In the genomic region with DNA sequence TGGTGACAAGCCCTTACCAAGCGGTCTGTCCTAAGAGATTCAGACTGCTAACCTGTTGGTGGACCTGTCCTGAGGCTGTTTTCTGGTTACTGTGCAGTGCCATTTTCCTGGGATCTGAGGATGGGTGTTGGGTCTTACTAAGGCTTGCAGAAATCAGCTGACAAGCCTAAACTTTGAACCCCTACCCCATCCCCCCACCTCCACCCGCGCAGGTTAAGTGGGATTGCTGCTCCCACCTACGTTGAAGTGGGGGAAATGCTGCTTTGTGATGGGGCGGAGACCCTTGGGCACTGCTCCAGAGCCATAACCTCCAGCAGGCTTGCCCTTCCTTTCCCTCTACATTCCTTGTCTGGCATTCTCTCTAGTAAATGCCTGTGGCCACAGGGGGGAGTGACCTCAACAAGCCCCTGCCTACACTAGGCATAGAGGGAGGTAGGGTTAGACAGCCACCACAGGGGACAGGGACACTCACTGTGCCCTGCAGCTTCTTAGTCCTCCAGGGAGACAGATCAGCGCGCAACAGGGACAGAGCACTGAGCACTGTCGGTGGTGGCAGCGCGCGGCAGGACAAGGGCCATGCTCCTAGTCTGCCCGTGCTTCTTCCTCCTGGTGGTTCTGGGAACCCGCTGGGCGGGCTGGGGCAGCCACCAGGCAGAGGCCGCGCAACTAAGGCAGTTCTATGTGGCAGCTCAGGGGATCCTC, we compare ENCODE assay signal across 8 mouse cellular contexts. TPM values are rescaled to one million over a fixed set of nuclear protein-coding genes. Genes with fewer than 3 reads are reported as not detected.
DNase-seq lines count a peak whose midpoint lies in the region; ATAC-seq and TF ChIP-seq lines count a peak whose summit lies in the region.

Gene F5 (plus strand): TSS at position 452 of the 702 bp plus-strand sequence.

- 0 out of 2 replicates have a peak, but pooled peaks cover 5% of the 10 kb centered on the region for H3K4me1 ChIP-seq in midbrain, embryonic 13.5 days (replicated peaks)
- H3K4me1 ChIP-seq in midbrain, postnatal 0 days (ENCODE audit: insufficient read depth, low read length) = no peaks in the 10 kb centered on the region
- peaks cover 3% of the 10 kb centered on the region; the same call in 1 of the 2 replicates for H3K4me1 ChIP-seq in hindbrain, embryonic 12.5 days
- H3K4me1 ChIP-seq in stomach, embryonic 16.5 days (ENCODE audit: control insufficient read depth, insufficient read depth, low read length) = no peaks in the 10 kb centered on the region

- no peak within 1 kb of the TSS for H3K4me3 ChIP-seq in midbrain, embryonic 13.5 days (replicated peaks)
- no peak within 1 kb of the TSS for H3K4me3 ChIP-seq in midbrain, postnatal 0 days (ENCODE audit: low read depth, low read length)
- no peak within 1 kb of the TSS for H3K4me3 ChIP-seq in hindbrain, embryonic 12.5 days
- H3K4me3 ChIP-seq in stomach, embryonic 16.5 days (replicated peaks; ENCODE audit: low read length) = no peak within 1 kb of the TSS

- no peak for DNase-seq in midbrain, postnatal 0 days (ENCODE audit: low spot score)
- DNase-seq in liver = peak; percentile 9
- DNase-seq in frontal cortex, postnatal 25 days (ENCODE audit: low spot score in 2 of 2) = no peak
- DNase-seq in layer of hippocampus, postnatal 10 days (ENCODE audit: low spot score in 2 of 2) = no peak
- DNase-seq in left cerebral cortex, adult 8-10 months (ENCODE audit: low spot score in 2 of 2) = no peak

- WGBS in midbrain, embryonic 13.5 days = 12% methylated on average over 16 of the region's 16 CpGs
- 14% methylated on average over 15 of the region's 16 CpGs for WGBS in midbrain, postnatal 0 days
- 12% methylated on average over 16 of the region's 16 CpGs for WGBS in hindbrain, embryonic 12.5 days
- 16% methylated on average over 16 of the region's 16 CpGs for WGBS in stomach, embryonic 16.5 days

- H3K9me3 ChIP-seq in midbrain, embryonic 13.5 days = no peaks in the 10 kb centered on the region
- H3K9me3 ChIP-seq in midbrain, postnatal 0 days (ENCODE audit: low read length) = no peaks in the 10 kb centered on the region
- H3K9me3 ChIP-seq in hindbrain, embryonic 12.5 days (replicated peaks) = no peaks in the 10 kb centered on the region
- no peaks in the 10 kb centered on the region for H3K9me3 ChIP-seq in stomach, embryonic 16.5 days (replicated peaks; ENCODE audit: control insufficient read depth, low read length)

- no peaks in the 10 kb centered on the region for H3K36me3 ChIP-seq in midbrain, embryonic 13.5 days
- no peaks in the 10 kb centered on the region for H3K36me3 ChIP-seq in midbrain, postnatal 0 days (ENCODE audit: insufficient read depth, low read length)
- H3K36me3 ChIP-seq in hindbrain, embryonic 12.5 days = no peaks in the 10 kb centered on the region
- H3K36me3 ChIP-seq in stomach, embryonic 16.5 days (ENCODE audit: control insufficient read depth, insufficient read depth, low read length) = no peaks in the 10 kb centered on the region

- H3K9ac ChIP-seq in midbrain, embryonic 13.5 days (replicated peaks) = no peak within 1 kb of the TSS
- H3K9ac ChIP-seq in midbrain, postnatal 0 days (replicated peaks; ENCODE audit: low read length, poor library complexity, severe bottlenecking) = no peak within 1 kb of the TSS
- H3K9ac ChIP-seq in hindbrain, embryonic 12.5 days = no peak within 1 kb of the TSS
- no peak within 1 kb of the TSS for H3K9ac ChIP-seq in stomach, embryonic 16.5 days (ENCODE audit: low read length)

- no peak for TF ChIP-seq CTCF in midbrain, postnatal 0 days (IDR thresholded peaks at IDR 0.05)

- peak; percentile 50 for ATAC-seq in midbrain, embryonic 13.5 days
- no peak for ATAC-seq in midbrain, postnatal 0 days (ENCODE audit: low FRiP score)
- ATAC-seq in hindbrain, embryonic 12.5 days (ENCODE audit: low FRiP score) = 0 out of 2 replicates have a peak, but pooled peaks have one; percentile 32
- ATAC-seq in stomach, embryonic 16.5 days (ENCODE audit: insufficient read depth, low FRiP score) = peak; percentile 25; the same call in 1 of the 2 replicates

- no peak within 1 kb of the TSS for H3K27ac ChIP-seq in midbrain, embryonic 13.5 days
- no peak within 1 kb of the TSS for H3K27ac ChIP-seq in midbrain, postnatal 0 days (ENCODE audit: low read depth, low read length)
- no peak within 1 kb of the TSS for H3K27ac ChIP-seq in hindbrain, embryonic 12.5 days
- H3K27ac ChIP-seq in stomach, embryonic 16.5 days (ENCODE audit: low read length) = no peak within 1 kb of the TSS

- no peak within 1 kb of the TSS for H3K4me2 ChIP-seq in midbrain, embryonic 13.5 days (replicated peaks)
- H3K4me2 ChIP-seq in midbrain, postnatal 0 days (ENCODE audit: low read depth, low read length, poor library complexity, severe bottlenecking) = no peak within 1 kb of the TSS
- H3K4me2 ChIP-seq in hindbrain, embryonic 12.5 days (replicated peaks) = peak within 1 kb of the TSS; percentile 27
- peak within 1 kb of the TSS; percentile 29 for H3K4me2 ChIP-seq in stomach, embryonic 16.5 days (ENCODE audit: low read depth, low read length)

- H3K27me3 ChIP-seq in midbrain, embryonic 13.5 days = no peaks in the 10 kb centered on the region
- no peaks in the 10 kb centered on the region for H3K27me3 ChIP-seq in midbrain, postnatal 0 days (ENCODE audit: insufficient read depth, low read length)
- no peaks in the 10 kb centered on the region for H3K27me3 ChIP-seq in hindbrain, embryonic 12.5 days
- H3K27me3 ChIP-seq in stomach, embryonic 16.5 days (ENCODE audit: control insufficient read depth, insufficient read depth, low read length) = no peaks in the 10 kb centered on the region

RNA-seq across cellular contexts. Expression of gene F5, which starts in this region (rescaled TPM):
- 0.07 and 0.08 TPM in 2 replicates for polyA plus RNA-seq in midbrain, embryonic 13.5 days (2015; fragmentation: Nextera tagmentation; extraction: Ambion mirVana)
- 0.05 and 0.09 TPM in 2 replicates for total RNA-seq in midbrain, postnatal 0 days (2014; rRNA removed)
- polyA plus RNA-seq in midbrain, postnatal 0 days (2015; fragmentation: Nextera tagmentation; extraction: Ambion mirVana) = 0.02 and 0.04 TPM in 2 replicates
- 0.17 and 0.34 TPM in 2 replicates for polyA plus RNA-seq in hindbrain, embryonic 12.5 days (2016; fragmentation: Nextera tagmentation; extraction: Ambion mirVana)
- 1.3 and 1.8 TPM in 2 replicates for polyA plus RNA-seq in stomach, embryonic 16.5 days (2015; fragmentation: Nextera tagmentation; extraction: Ambion mirVana)
- total RNA-seq in layer of hippocampus, postnatal 10 days (2021) = 1 to 10 TPM in 1 of 2 experiments, under 1 TPM in 1; 0.40 to 1.4 TPM
- total RNA-seq in left cerebral cortex, adult 8-10 months (2022) = 1 to 10 TPM in 2 of 4 experiments, under 1 TPM in 2; 0.33 to 3.9 (median 1.0) TPM

Comparison
In these comparisons a context has a peak if more than half of its experiments do, and no peak if none do; other contexts are left out.
1. Peak in ATAC-seq in midbrain, embryonic 13.5 days; RNA of the gene not detected or under 1 TPM.
2. Peak in ATAC-seq and H3K4me2 ChIP-seq in hindbrain, embryonic 12.5 days; RNA of the gene not detected or under 1 TPM.